Mouse (Mus musculus) mouse embryonic stem cell (cell line): ENCODE data around the gene Eef2.
"Not testable (repeated sequence)": the region's sequence is repeated elsewhere in the genome, so short reads cannot be mapped to it uniquely, and the experiment has no call there.

Experiments
- in situ Hi-C, 2 experiments: fragments of 300-500 bp; cut with MboI; formaldehyde crosslinking; loops; 1 replicate in 1 of 2; 3 replicates in 1 of 2; pipeline ENCODE4 v1.14.3; 2019 to 2020; ENCODE audit warnings: low sequenced_read_pairs in 2 of 2, low pct_unique_long_range_greater_than_20kb in 1 of 2, mixed read lengths in 1 of 2; ENCODE audit not compliant: unreplicated experiment in 1 of 2

Gene Eef2

GRCm38 (mm10) chr10:81175936-81176465 lies 430 bp upstream of the Eef2 start:
- in situ Hi-C loops = loop anchor here in 1 of 2 experiments (10.0 kb wide), 1 partner anchor 151 kb away; the partner anchor contains the start of gene Diras1

- in situ Hi-C loops = loop anchor here in 1 of 2 experiments (10.0 kb wide), 1 partner anchor 153 kb away; the partner anchor contains the start of gene Diras1
These were observed 1.1 kb downstream of the Eef2 start for GRCm38 (mm10) chr10:81177491-81177925.

GRCm38 (mm10) chr10:81177958-81178712 lies 1.7 kb downstream of the Eef2 start:
- in situ Hi-C loops = loop anchor here in 1 of 2 experiments (10.0 kb wide), 1 partner anchor 153 kb away; the partner anchor contains the start of gene Diras1

- in situ Hi-C loops = loop anchor here in 1 of 2 experiments (10.0 kb wide), 1 partner anchor 154 kb away; the partner anchor contains the start of gene Diras1
These were observed 2.5 kb downstream of the Eef2 start for GRCm38 (mm10) chr10:81178927-81179326.

GRCm38 (mm10) chr10:81179451-81180342 lies 3.3 kb downstream of the Eef2 start:
- in situ Hi-C loops = loop anchor here in 1 of 2 experiments (10.0 kb wide), 1 partner anchor 155 kb away; the partner anchor contains the start of gene Diras1

- in situ Hi-C loops = no loop called here
These were observed 4.5 kb downstream of the Eef2 start for GRCm38 (mm10) chr10:81180946-81181345.

- in situ Hi-C loops = not testable (repeated sequence)
These were observed 5.4 kb downstream of the Eef2 start for GRCm38 (mm10) chr10:81181860-81182259.

- in situ Hi-C loops = no loop called here
These were observed 6.2 kb downstream of the Eef2 start, which contains the start of gene Dapk3 for GRCm38 (mm10) chr10:81182336-81183333. Gene Dapk3 (plus strand): TSS chr10:81183005.

- in situ Hi-C loops = no loop called here
These were observed 7.4 kb downstream of the Eef2 start, which contains the start of gene 4930442H23Rik for GRCm38 (mm10) chr10:81183805-81184204. Gene 4930442H23Rik (minus strand): TSS chr10:81183849.

GRCm38 (mm10) chr10:81184765-81185164 lies 8.3 kb downstream of the Eef2 start:
- in situ Hi-C loops = no loop called here

- in situ Hi-C loops = no loop called here
These were observed 10.7 kb downstream of the Eef2 start for GRCm38 (mm10) chr10:81187161-81187560.

- in situ Hi-C loops = no loop called here
These were observed 13.4 kb downstream of the Eef2 start for GRCm38 (mm10) chr10:81189821-81190220.

GRCm38 (mm10) chr10:81190236-81190911 lies 13.9 kb downstream of the Eef2 start:
- in situ Hi-C loops = no loop called here

GRCm38 (mm10) chr10:81190912-81191321 lies 14.5 kb downstream of the Eef2 start:
- in situ Hi-C loops = no loop called here

- in situ Hi-C loops = no loop called here
These were observed 15.0 kb downstream of the Eef2 start for GRCm38 (mm10) chr10:81191342-81191982.

- in situ Hi-C loops = no loop called here
These were observed 16.0 kb downstream of the Eef2 start for GRCm38 (mm10) chr10:81192270-81192967.
